Mouse (Mus musculus) regulatory T cell (primary cell): ENCODE measurements around the gene Acot6.
"Not testable (repeated sequence)": the region's sequence is repeated elsewhere in the genome, so short reads cannot be mapped to it uniquely, and the experiment has no call there.

Experiments
- in situ Hi-C: fragments of 300-600 bp; cut with MboI, MseI; formaldehyde crosslinking; loops from one replicate; pipeline ENCODE4 v1.15.1; 2025; ENCODE audit warnings: high pct_unique_total_duplicates

The Acot6 gene

GRCm38 (mm10) chr12:84100604-84101492 is at the start of gene Acot6:
Acot6 (plus strand) TSS chr12:84100654.
- in situ Hi-C loops, result not testable (repeated sequence)

- in situ Hi-C loops, result not testable (repeated sequence)
Observed at GRCm38 (mm10) chr12:84050744-84051143, 49.7 kb upstream of the Acot6 start.

- in situ Hi-C loops, result no loop called here
Observed at GRCm38 (mm10) chr12:84051937-84052474, 48.4 kb upstream of the Acot6 start, which contains the start of gene Acot3. Acot3 (plus strand) TSS chr12:84052144.

GRCm38 (mm10) chr12:84052609-84053008 is 47.8 kb upstream of the Acot6 start:
- in situ Hi-C loops, result no loop called here

GRCm38 (mm10) chr12:84053173-84053572 is 47.3 kb upstream of the Acot6 start:
- in situ Hi-C loops, result no loop called here

GRCm38 (mm10) chr12:84053679-84054391 is 46.6 kb upstream of the Acot6 start:
- in situ Hi-C loops, result no loop called here

GRCm38 (mm10) chr12:84060946-84061345 is 39.5 kb upstream of the Acot6 start:
- in situ Hi-C loops, result no loop called here

GRCm38 (mm10) chr12:84062336-84062735 is 38.1 kb upstream of the Acot6 start:
- in situ Hi-C loops, result no loop called here

- in situ Hi-C loops, result no loop called here
Observed at GRCm38 (mm10) chr12:84063228-84063627, 37.2 kb upstream of the Acot6 start.

GRCm38 (mm10) chr12:84063833-84064232 is 36.6 kb upstream of the Acot6 start:
- in situ Hi-C loops, result no loop called here

- in situ Hi-C loops, result no loop called here
Observed at GRCm38 (mm10) chr12:84064621-84065020, 35.8 kb upstream of the Acot6 start.

- in situ Hi-C loops, result no loop called here
Observed at GRCm38 (mm10) chr12:84067752-84068151, 32.7 kb upstream of the Acot6 start.

GRCm38 (mm10) chr12:84068296-84068695 is 32.2 kb upstream of the Acot6 start:
- in situ Hi-C loops, result no loop called here

- in situ Hi-C loops, result no loop called here
Observed at GRCm38 (mm10) chr12:84068986-84069385, 31.5 kb upstream of the Acot6 start, which contains the start of gene Acot5. Acot5 (plus strand) TSS chr12:84069325.

GRCm38 (mm10) chr12:84069582-84069981 is 30.9 kb upstream of the Acot6 start:
- in situ Hi-C loops, result not testable (repeated sequence)

GRCm38 (mm10) chr12:84071696-84072095 is 28.8 kb upstream of the Acot6 start:
- in situ Hi-C loops, result no loop called here

GRCm38 (mm10) chr12:84077371-84077990 is 23.0 kb upstream of the Acot6 start:
- in situ Hi-C loops, result no loop called here

- in situ Hi-C loops, result no loop called here
Observed at GRCm38 (mm10) chr12:84083842-84084241, 16.6 kb upstream of the Acot6 start.

- in situ Hi-C loops, result no loop called here
Observed at GRCm38 (mm10) chr12:84084581-84084980, 15.9 kb upstream of the Acot6 start.

- in situ Hi-C loops, result not testable (repeated sequence)
Observed at GRCm38 (mm10) chr12:84094666-84095065, 5.8 kb upstream of the Acot6 start.

- in situ Hi-C loops, result no loop called here
Observed at GRCm38 (mm10) chr12:84099605-84100004, 849 bp upstream of the Acot6 start.

GRCm38 (mm10) chr12:84100071-84100470 is 383 bp upstream of the Acot6 start:
- in situ Hi-C loops, result no loop called here
